Mouse (Mus musculus) cerebellum, adult 2 months (tissue): ENCODE data around the gene Cnnm2.

Experiments
- CTCF ChIP-seq: fragments of 200-500 bp; IDR thresholded peaks from 2 replicates; pipeline ENCODE4 v1.5.1; 2011; ENCODE audit warnings: low read depth, mild to moderate bottlenecking, control low read depth, low read length, moderate library complexity, borderline replicate concordance; ENCODE audit not compliant: insufficient read depth
- POLR2A ChIP-seq: fragments of 200-500 bp; IDR thresholded peaks from 2 replicates; pipeline ENCODE4 v1.6.1; 2011; ENCODE audit warnings: low read length, control low read depth, borderline replicate concordance; ENCODE audit not compliant: insufficient read depth

- TF ChIP-seq POLR2A (no peak), CTCF (no peak)
These were observed 167.7 kb downstream of the Cnnm2 start for GRCm38 (mm10) chr19:46929044-46929587.
